Mouse (Mus musculus): Measurements from ENCODE around the gene Sorbs1.

- TF ChIP-seq MAX (IDR thresholded peaks at IDR 0.05; ENCODE audit: low read depth) (peak; percentile 33), E2F4 (IDR thresholded peaks at IDR 0.05; ENCODE audit: insufficient read depth) (no peak), POLR2A (IDR thresholded peaks at IDR 0.05; ENCODE audit: insufficient read length, low read depth) (no peak), POLR2AphosphoS2 (IDR thresholded peaks at IDR 0.05; ENCODE audit: insufficient read length, low read depth) (no peak), TCF3 (IDR thresholded peaks at IDR 0.05; ENCODE audit: insufficient read length, low read depth) (no peak), MYOG (IDR thresholded peaks at IDR 0.05; ENCODE audit: control insufficient read depth in 1 of 3, insufficient read depth in 1 of 3, insufficient read length in 2 of 3, low read depth in 2 of 3) (no peak), TCF12 (IDR thresholded peaks at IDR 0.05; ENCODE audit: insufficient read depth, poor library complexity, severe bottlenecking) (no peak), SRF (IDR thresholded peaks at IDR 0.05; ENCODE audit: control insufficient read depth, insufficient read length, low read depth) (no peak), USF1 (IDR thresholded peaks at IDR 0.05; ENCODE audit: low read depth) (no peak)
These were observed 81.6 kb downstream of the Sorbs1 start for GRCm38 (mm10) chr19:40431969-40432368.

All from myocyte (in vitro differentiated cells).